Mouse (Mus musculus) heart, postnatal 36 days (tissue): ENCODE results near the gene Caln1. TPM values are rescaled to one million over a fixed set of nuclear protein-coding genes. Genes with fewer than 3 reads are reported as not detected.

Source experiments
- DNase-seq, 2 experiments: peaks; one replicate each; pipeline ENCODE4 v3.0.0; 2021 to 2022
- intact Hi-C: fragments of 180-260 bp; cut with DNase I; formaldehyde crosslinking; loops from one replicate; pipeline ENCODE4 v1.15.1; 2025
- total RNA-seq, 2 experiments: library from RNA; stranded (reverse); gene quantifications; 2 replicates each; pipeline ENCODE4 v1.2.3; 2021

Gene Caln1
- total RNA-seq, 2 experiments from 2014 or later = not detected

GRCm38 (mm10) chr5:130685911-130686658 is 316.8 kb downstream of the Caln1 start:
- DNase-seq = no peak
- intact Hi-C loops = no loop called here

GRCm38 (mm10) chr5:130688385-130689138 is 319.3 kb downstream of the Caln1 start:
- intact Hi-C loops = no loop called here
- no peak for DNase-seq

GRCm38 (mm10) chr5:130691349-130691748 is 322.1 kb downstream of the Caln1 start:
- intact Hi-C loops = no loop called here
- DNase-seq = no peak

GRCm38 (mm10) chr5:130699476-130699875 is 330.2 kb downstream of the Caln1 start:
- intact Hi-C loops = no loop called here
- no peak for DNase-seq

- intact Hi-C loops = no loop called here
These were observed 332.5 kb downstream of the Caln1 start for GRCm38 (mm10) chr5:130701777-130702176.

GRCm38 (mm10) chr5:130702361-130702760 is 333.1 kb downstream of the Caln1 start:
- DNase-seq = no peak
- intact Hi-C loops = no loop called here

More at GRCm38 (mm10) chr5:130701777-130702176, 332.5 kb downstream of the Caln1 start:
- no peak for DNase-seq

GRCm38 (mm10) chr5:130704866-130705265 is 335.6 kb downstream of the Caln1 start:
- DNase-seq = no peak
- intact Hi-C loops = no loop called here

GRCm38 (mm10) chr5:130706202-130706855 is 337.1 kb downstream of the Caln1 start:
- intact Hi-C loops = no loop called here
- no peak for DNase-seq

GRCm38 (mm10) chr5:130707755-130708154 is 338.5 kb downstream of the Caln1 start:
- DNase-seq = no peak
- intact Hi-C loops = no loop called here

GRCm38 (mm10) chr5:130708616-130709015 is 339.4 kb downstream of the Caln1 start:
- DNase-seq = no peak
- intact Hi-C loops = no loop called here

- intact Hi-C loops = no loop called here
- DNase-seq = no peak
These were observed 342.4 kb downstream of the Caln1 start for GRCm38 (mm10) chr5:130711643-130712042.

GRCm38 (mm10) chr5:130712281-130712680 is 343.0 kb downstream of the Caln1 start:
- intact Hi-C loops = no loop called here
- DNase-seq = no peak

- intact Hi-C loops = no loop called here
- no peak for DNase-seq
These were observed 345.9 kb downstream of the Caln1 start for GRCm38 (mm10) chr5:130715181-130715580.

- intact Hi-C loops = no loop called here
- DNase-seq = no peak
These were observed 349.1 kb downstream of the Caln1 start for GRCm38 (mm10) chr5:130718385-130718784.

- intact Hi-C loops = no loop called here
These were observed 372.9 kb downstream of the Caln1 start for GRCm38 (mm10) chr5:130742171-130742570.

GRCm38 (mm10) chr5:130757517-130757916 is 388.3 kb downstream of the Caln1 start:
- intact Hi-C loops = no loop called here
- no peak for DNase-seq

More at GRCm38 (mm10) chr5:130742171-130742570, 372.9 kb downstream of the Caln1 start:
- no peak for DNase-seq

GRCm38 (mm10) chr5:130765784-130766183 is 396.5 kb downstream of the Caln1 start:
- intact Hi-C loops = no loop called here
- DNase-seq = no peak

GRCm38 (mm10) chr5:130771061-130771741 is 401.9 kb downstream of the Caln1 start:
- intact Hi-C loops = no loop called here
- no peak for DNase-seq

- intact Hi-C loops = no loop called here
- no peak for DNase-seq
These were observed 403.2 kb downstream of the Caln1 start for GRCm38 (mm10) chr5:130772491-130772890.

- no peak for DNase-seq
- intact Hi-C loops = no loop called here
These were observed 405.7 kb downstream of the Caln1 start for GRCm38 (mm10) chr5:130774946-130775345.
